Mouse (Mus musculus): Measurements from ENCODE around the gene Golph3. TPM values are rescaled to one million over a fixed set of nuclear protein-coding genes. Genes with fewer than 3 reads are reported as not detected.

The Golph3 gene
- polyA plus RNA-seq, 1 experiment = 91.2 TPM

DNA sequence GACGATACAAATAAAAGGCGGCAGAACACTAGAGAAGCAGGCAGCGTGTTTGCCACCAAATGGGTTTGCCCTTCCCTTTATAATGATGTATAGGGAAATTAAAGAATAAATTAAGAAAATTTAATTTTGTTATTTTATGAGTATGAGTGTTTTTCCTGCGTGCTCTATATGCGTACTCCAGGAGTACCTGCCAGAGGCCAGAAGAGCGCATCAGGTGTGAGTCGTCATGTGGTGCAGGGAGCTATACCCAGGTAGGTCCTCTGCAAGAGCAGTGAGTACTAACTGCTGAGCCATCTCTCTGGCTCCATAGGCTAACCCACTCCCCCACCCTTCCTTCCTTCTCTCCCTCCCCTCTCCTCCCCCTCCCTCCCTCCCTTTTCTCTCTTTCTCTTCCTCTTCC lies 30.2 kb downstream of the Golph3 start:
- Histone ChIP-seq H3K4me1 (ENCODE audit: control insufficient read depth, insufficient read depth, low read length) (no peaks in the 10 kb centered on the region), H3K4me3 (replicated peaks; ENCODE audit: insufficient read depth, low read depth, low read length) (no peak overlapping the region), H3K27ac (ENCODE audit: insufficient read depth, low read length) (no peak overlapping the region), H3K27me3 (ENCODE audit: control insufficient read depth, insufficient read depth, low read length) (no peaks in the 10 kb centered on the region)
- WGBS = 94% methylated on average over 7 of the region's 7 CpGs
- no peak for TF ChIP-seq POLR2A (IDR thresholded peaks at IDR 0.05; ENCODE audit: borderline replicate concordance, insufficient read depth, low read length)
- TF ChIP-seq CTCF (IDR thresholded peaks at IDR 0.05; ENCODE audit: borderline replicate concordance, insufficient read depth, low read depth, low read length) = no peak
- DNase-seq = no peak

DNA sequence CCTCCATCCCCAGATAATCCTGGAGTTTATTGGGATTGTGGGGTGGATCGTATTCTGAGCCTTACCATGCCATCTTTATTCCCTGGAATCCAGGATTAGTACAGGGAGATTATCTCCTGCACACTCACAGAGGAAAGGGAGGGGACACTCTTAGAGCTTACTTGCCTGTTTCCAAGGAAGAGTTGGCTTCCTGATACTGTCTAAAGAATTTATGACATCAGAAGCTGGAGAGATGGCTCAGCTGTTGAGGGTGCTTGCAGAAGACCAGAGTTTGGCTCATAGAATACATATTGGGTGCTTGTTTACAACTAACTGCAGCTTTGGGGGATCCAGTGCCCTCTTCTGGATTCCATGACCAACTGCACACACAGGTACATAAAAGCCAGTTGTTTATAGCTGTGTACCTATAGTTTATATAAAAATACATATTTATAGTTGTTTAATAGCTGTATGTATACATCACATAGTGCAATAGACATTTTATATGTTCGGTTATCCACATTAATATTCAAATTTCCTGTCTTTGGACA lies 33.1 kb downstream of the Golph3 start:
- H3K4me1 ChIP-seq (ENCODE audit: control insufficient read depth, insufficient read depth, low read length) = no peaks in the 10 kb centered on the region
- DNase-seq = no peak
- no peaks in the 10 kb centered on the region for H3K27me3 ChIP-seq (ENCODE audit: control insufficient read depth, insufficient read depth, low read length)

DNA sequence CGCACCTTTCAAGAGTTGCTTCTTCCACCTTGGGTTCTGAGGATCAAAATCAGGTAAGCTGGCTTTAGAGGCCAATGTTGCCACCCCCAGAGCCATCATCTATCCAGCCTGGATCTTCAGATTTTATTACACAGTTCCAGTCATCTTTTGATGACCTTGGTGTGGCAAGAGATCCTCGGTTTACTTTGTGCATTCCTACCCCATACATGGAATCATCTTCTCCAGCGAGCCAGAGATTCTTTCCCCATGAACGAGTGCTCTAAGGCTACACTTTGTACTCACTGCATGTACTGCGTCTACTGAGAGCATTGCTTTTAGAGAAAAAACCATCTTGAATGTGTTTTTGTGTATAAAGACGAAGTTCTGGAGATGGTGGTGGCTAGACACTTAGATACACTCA lies 34.0 kb downstream of the Golph3 start:
- WGBS = 61% methylated on average over 6 of the region's 6 CpGs
- H3K4me3 ChIP-seq (replicated peaks; ENCODE audit: insufficient read depth, low read depth, low read length) = no peak overlapping the region

More for the DNA sequence above, 33.1 kb downstream of the Golph3 start:
- 100% methylated on average over 2 of the region's 2 CpGs for WGBS
- no peak for TF ChIP-seq CTCF (IDR thresholded peaks at IDR 0.05; ENCODE audit: borderline replicate concordance, insufficient read depth, low read depth, low read length)
- no peak for TF ChIP-seq POLR2A (IDR thresholded peaks at IDR 0.05; ENCODE audit: borderline replicate concordance, insufficient read depth, low read length)
- H3K27ac ChIP-seq (ENCODE audit: insufficient read depth, low read length) = no peak overlapping the region
- H3K4me3 ChIP-seq (replicated peaks; ENCODE audit: insufficient read depth, low read depth, low read length) = no peak overlapping the region

DNA sequence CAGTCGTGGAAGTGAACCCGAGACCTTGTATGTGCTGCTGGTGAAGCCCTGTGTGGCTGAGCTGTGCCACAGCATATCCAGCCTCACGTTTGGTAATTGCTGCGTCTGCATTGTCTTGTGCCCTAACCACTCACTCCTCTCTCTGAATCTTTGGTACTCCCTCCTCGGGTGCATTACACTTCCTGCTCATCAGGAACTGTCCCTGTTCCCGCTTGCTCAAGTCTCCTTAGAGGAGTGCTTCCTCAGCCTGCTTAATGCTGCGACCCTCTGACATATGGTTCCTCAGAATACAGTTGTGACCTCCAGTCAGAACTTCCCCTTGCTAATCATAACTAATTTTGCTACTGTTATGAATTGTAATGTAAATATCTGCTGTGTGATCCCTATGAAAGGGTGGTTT lies 34.7 kb downstream of the Golph3 start:
- no peaks in the 10 kb centered on the region for H3K27me3 ChIP-seq (ENCODE audit: control insufficient read depth, insufficient read depth, low read length)
- H3K27ac ChIP-seq (ENCODE audit: insufficient read depth, low read length) = no peak overlapping the region
- 81% methylated on average over 7 of the region's 7 CpGs for WGBS
- TF ChIP-seq CTCF (IDR thresholded peaks at IDR 0.05; ENCODE audit: borderline replicate concordance, insufficient read depth, low read depth, low read length) (no peak), POLR2A (IDR thresholded peaks at IDR 0.05; ENCODE audit: borderline replicate concordance, insufficient read depth, low read length) (no peak)
- DNase-seq = no peak
- H3K4me3 ChIP-seq (replicated peaks; ENCODE audit: insufficient read depth, low read depth, low read length) = no peak overlapping the region
- H3K4me1 ChIP-seq (ENCODE audit: control insufficient read depth, insufficient read depth, low read length) = no peaks in the 10 kb centered on the region

More for the DNA sequence above, 34.0 kb downstream of the Golph3 start:
- no peak for DNase-seq
- H3K27ac ChIP-seq (ENCODE audit: insufficient read depth, low read length) = no peak overlapping the region
- TF ChIP-seq CTCF (IDR thresholded peaks at IDR 0.05; ENCODE audit: borderline replicate concordance, insufficient read depth, low read depth, low read length) (no peak), POLR2A (IDR thresholded peaks at IDR 0.05; ENCODE audit: borderline replicate concordance, insufficient read depth, low read length) (no peak)
- no peaks in the 10 kb centered on the region for H3K27me3 ChIP-seq (ENCODE audit: control insufficient read depth, insufficient read depth, low read length)
- no peaks in the 10 kb centered on the region for H3K4me1 ChIP-seq (ENCODE audit: control insufficient read depth, insufficient read depth, low read length)

DNA sequence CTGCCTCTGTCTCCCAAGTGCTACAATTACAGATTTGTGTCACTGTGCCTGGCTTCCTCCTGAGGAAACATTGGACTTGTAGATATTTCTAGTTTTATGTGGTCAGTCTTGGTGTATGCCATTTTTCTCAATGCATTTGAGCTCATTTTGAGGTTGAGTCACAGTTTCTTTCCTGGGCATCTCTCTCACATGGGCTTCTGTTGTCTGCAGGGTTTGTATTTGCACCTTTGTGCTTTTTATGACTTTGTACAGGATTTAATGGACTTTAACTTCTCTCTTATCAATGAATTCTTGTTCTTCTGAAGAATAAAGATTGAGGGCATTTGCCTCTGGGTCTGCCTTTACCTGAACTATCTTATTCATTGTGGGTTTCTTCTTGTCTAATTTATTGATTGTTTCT lies 36.2 kb downstream of the Golph3 start:
- no peaks in the 10 kb centered on the region for H3K27me3 ChIP-seq (ENCODE audit: control insufficient read depth, insufficient read depth, low read length)
- no peak for DNase-seq
- H3K27ac ChIP-seq (ENCODE audit: insufficient read depth, low read length) = no peak overlapping the region
- TF ChIP-seq POLR2A (IDR thresholded peaks at IDR 0.05; ENCODE audit: borderline replicate concordance, insufficient read depth, low read length) = no peak
- TF ChIP-seq CTCF (IDR thresholded peaks at IDR 0.05; ENCODE audit: borderline replicate concordance, insufficient read depth, low read depth, low read length) = no peak
- no peak overlapping the region for H3K4me3 ChIP-seq (replicated peaks; ENCODE audit: insufficient read depth, low read depth, low read length)
- no peaks in the 10 kb centered on the region; the same call in 1 of the 2 replicates for H3K4me1 ChIP-seq (ENCODE audit: control insufficient read depth, insufficient read depth, low read length)

DNA sequence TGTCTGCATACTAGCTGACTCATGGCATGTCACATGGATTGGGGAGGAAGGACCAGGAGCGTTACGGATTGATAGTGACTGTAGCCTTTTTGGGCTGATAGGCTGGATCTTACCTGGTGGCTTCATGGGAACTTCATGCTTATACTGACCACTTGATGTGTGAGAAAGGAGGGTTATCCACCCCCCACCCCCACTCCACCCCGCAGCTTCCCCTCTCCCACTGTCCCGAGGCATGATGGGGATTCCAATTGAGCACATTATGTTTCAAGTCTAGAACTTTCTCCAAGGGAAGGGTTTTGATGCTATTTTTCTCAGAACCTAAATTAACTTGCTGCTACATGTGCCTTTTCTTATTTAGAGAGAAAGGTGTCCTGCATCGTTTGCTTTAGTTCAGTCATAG lies 37.1 kb downstream of the Golph3 start:
- TF ChIP-seq POLR2A (IDR thresholded peaks at IDR 0.05; ENCODE audit: borderline replicate concordance, insufficient read depth, low read length) = no peak
- TF ChIP-seq CTCF (IDR thresholded peaks at IDR 0.05; ENCODE audit: borderline replicate concordance, insufficient read depth, low read depth, low read length) = no peak
- H3K27ac ChIP-seq (ENCODE audit: insufficient read depth, low read length) = no peak overlapping the region
- no peak overlapping the region for H3K4me3 ChIP-seq (replicated peaks; ENCODE audit: insufficient read depth, low read depth, low read length)
- H3K4me1 ChIP-seq (ENCODE audit: control insufficient read depth, insufficient read depth, low read length) = no peaks in the 10 kb centered on the region; the same call in 1 of the 2 replicates
- 94% methylated on average over 5 of the region's 5 CpGs for WGBS
- H3K27me3 ChIP-seq (ENCODE audit: control insufficient read depth, insufficient read depth, low read length) = no peaks in the 10 kb centered on the region
- DNase-seq = no peak

DNA sequence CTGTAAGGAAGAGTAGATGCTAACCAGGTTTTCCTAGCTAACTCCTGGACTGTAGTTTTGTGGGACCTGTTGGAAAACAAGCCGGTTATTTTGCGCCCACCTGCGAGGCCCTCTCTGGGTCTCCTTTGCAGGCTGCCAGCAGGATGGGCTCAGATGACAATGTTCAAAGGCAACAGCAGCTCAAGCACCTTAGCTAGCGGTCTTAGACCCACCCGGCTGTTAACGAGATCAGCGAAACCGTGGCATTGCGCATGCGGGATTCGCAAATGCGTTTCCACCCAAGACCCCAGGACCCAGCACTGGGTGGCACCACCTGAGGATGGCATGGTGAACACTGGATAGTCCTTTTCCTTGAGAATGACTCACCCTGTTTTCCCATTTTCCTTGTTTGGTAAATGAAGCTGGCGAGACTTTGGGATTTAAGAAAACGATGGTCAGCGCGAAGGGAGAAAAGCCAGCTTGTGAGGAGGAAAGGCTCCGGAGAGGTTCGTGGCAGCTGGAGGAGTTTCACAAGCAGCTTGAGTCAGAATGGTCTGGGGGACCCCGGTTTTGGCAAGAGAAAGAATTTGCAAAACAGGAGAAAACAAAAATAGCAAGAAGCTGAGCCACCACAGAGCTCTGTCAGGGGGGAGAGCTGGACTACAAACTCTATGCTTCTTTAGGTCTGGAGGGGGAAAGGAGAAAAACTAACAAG lies 39.4 kb downstream of the Golph3 start:
- Histone ChIP-seq H3K4me3 (replicated peaks; ENCODE audit: insufficient read depth, low read depth, low read length) (no peak overlapping the region), H3K27ac (ENCODE audit: insufficient read depth, low read length) (no peak overlapping the region), H3K27me3 (ENCODE audit: control insufficient read depth, insufficient read depth, low read length) (no peaks in the 10 kb centered on the region), H3K4me1 (ENCODE audit: control insufficient read depth, insufficient read depth, low read length) (peaks cover 3% of the 10 kb centered on the region)
- 73% methylated on average over 19 of the region's 19 CpGs for WGBS
- no peak for TF ChIP-seq POLR2A (IDR thresholded peaks at IDR 0.05; ENCODE audit: borderline replicate concordance, insufficient read depth, low read length)
- no peak for TF ChIP-seq CTCF (IDR thresholded peaks at IDR 0.05; ENCODE audit: borderline replicate concordance, insufficient read depth, low read depth, low read length)
- no peak for DNase-seq

DNA sequence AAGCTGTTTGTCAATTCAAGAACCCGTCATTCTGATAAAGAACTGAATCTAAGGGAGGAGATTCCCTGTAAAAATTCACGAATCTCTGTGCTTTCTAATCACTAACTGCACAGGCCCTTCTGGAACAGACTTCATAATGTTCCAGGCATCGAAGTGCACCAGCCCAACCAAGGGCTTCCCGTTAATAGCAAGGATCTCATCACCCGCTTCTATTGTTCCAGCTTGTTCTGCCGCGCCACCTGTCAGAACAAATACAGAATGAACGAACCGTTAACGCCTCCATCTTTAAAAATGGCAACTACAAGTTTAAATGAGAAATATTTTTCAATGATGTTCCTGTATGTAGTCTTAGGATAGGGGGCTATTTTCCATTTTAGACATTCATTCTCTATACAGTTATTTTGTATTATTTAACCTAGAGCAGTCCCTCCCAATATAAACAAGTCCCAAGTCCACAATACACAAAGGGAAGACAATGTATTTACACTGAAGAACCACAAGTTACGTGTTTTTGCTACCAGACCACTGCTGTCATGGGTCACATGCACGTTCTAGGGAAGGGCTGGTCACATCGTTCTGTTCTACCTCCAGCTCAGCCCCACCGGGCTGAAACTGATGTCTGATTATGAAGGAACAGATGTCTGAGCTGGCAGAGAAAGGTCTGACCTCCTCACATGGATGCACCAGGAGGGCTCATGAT lies 40.9 kb downstream of the Golph3 start:
- H3K27ac ChIP-seq (ENCODE audit: insufficient read depth, low read length) = no peak overlapping the region
- WGBS = 54% methylated on average over 14 of the region's 14 CpGs
- H3K4me3 ChIP-seq (replicated peaks; ENCODE audit: insufficient read depth, low read depth, low read length) = no peak overlapping the region
- peaks cover 9% of the 10 kb centered on the region for H3K4me1 ChIP-seq (ENCODE audit: control insufficient read depth, insufficient read depth, low read length)
- TF ChIP-seq CTCF (IDR thresholded peaks at IDR 0.05; ENCODE audit: borderline replicate concordance, insufficient read depth, low read depth, low read length) = no peak
- no peak for TF ChIP-seq POLR2A (IDR thresholded peaks at IDR 0.05; ENCODE audit: borderline replicate concordance, insufficient read depth, low read length)
- no peak for DNase-seq
- no peaks in the 10 kb centered on the region for H3K27me3 ChIP-seq (ENCODE audit: control insufficient read depth, insufficient read depth, low read length)
